Mouse (Mus musculus) forebrain, postnatal 0 days (tissue): ENCODE measurements around the gene Lhpp. TPM values are rescaled to one million over a fixed set of nuclear protein-coding genes. Genes with fewer than 3 reads are reported as not detected.

Experiments
- ATAC-seq: fragments of 200-750 bp; cut with Nextera tagmentation; 2 replicates; pipeline ENCODE4 v1.8.0; 2017; ENCODE audit warnings: mild to moderate bottlenecking, moderate library complexity
- DNase-seq: peaks from one replicate; pipeline ENCODE4 v3.0.0-alpha.2; 2015
- H3K27ac ChIP-seq: fragments of 300-500 bp; sonication (generic); 2 replicates; pipeline ENCODE4 v1.5.1; 2014; ENCODE audit warnings: low read depth, mild to moderate bottlenecking, antibody characterized with exemption, low read length, moderate library complexity, mixed read lengths
- H3K27me3 ChIP-seq: fragments of 300-500 bp; sonication (generic); 2 replicates; pipeline ENCODE4 v1.6.1; 2014; ENCODE audit warnings: mild to moderate bottlenecking, low read length, mixed read lengths; ENCODE audit not compliant: insufficient read depth
- H3K36me3 ChIP-seq: fragments of 300-500 bp; sonication (generic); 2 replicates; pipeline ENCODE4 v1.6.1; 2014; ENCODE audit warnings: mild to moderate bottlenecking, moderate library complexity; ENCODE audit not compliant: insufficient read depth
- H3K4me1 ChIP-seq: fragments of 300-500 bp; sonication (generic); 2 replicates; pipeline ENCODE4 v1.6.1; 2014; ENCODE audit warnings: antibody characterized with exemption; ENCODE audit not compliant: insufficient read depth
- H3K4me2 ChIP-seq: fragments of 300-500 bp; sonication (generic); 2 replicates; pipeline ENCODE4 v1.6.1; 2014; ENCODE audit warnings: low read depth, mild to moderate bottlenecking, moderate library complexity
- H3K4me3 ChIP-seq: fragments of 300-500 bp; sonication (generic); 2 replicates; pipeline ENCODE4 v1.5.1; 2014; ENCODE audit warnings: low read depth, low read length, mixed read lengths
- H3K9ac ChIP-seq: fragments of 300-500 bp; sonication (generic); 2 replicates; pipeline ENCODE4 v1.6.1; 2014; ENCODE audit warnings: mild to moderate bottlenecking
- H3K9me3 ChIP-seq: fragments of 300-500 bp; sonication (generic); 2 replicates; pipeline ENCODE4 v1.6.1; 2016; ENCODE audit warnings: low read length
- CTCF ChIP-seq: sonication (generic); IDR thresholded peaks from 2 replicates; pipeline ENCODE4 v1.5.1; 2016; ENCODE audit warnings: antibody characterized with exemption, control low read depth, low read depth
- WGBS: fragments of 180-500 bp; shearing (Covaris S2); extraction: QIAGEN DNeasy Blood & Tissue Kit; methylation state at CpG from one replicate; pipeline ENCODE4 v1.1.7; 2014; 5-methylcytosine and 5-hydroxymethylcytosine counted together
- polyA plus RNA-seq: library from polyadenylated mRNA; unstranded; fragments of >200 nt; fragmentation: Nextera tagmentation; extraction: Ambion mirVana; gene quantifications from 2 replicates; pipeline ENCODE4 v1.2.1, GENCODE M21; 2015
- total RNA-seq: library from RNA; depleted of rRNA; stranded (reverse); fragments of >200 nt; gene quantifications from 2 replicates; pipeline ENCODE4 v1.2.3, GENCODE M21; 2014

Lhpp gene
- total and polyA plus RNA-seq, 2 experiments from 2014 or later, result 40.7 to 53.8 TPM

GRCm38 (mm10) chr7:132574646-132575045 lies 35.8 kb upstream of the Lhpp start:
- 92% methylated on average over 5 of the region's 5 CpGs for WGBS
- no peak overlapping the region for H3K4me3 ChIP-seq
- H3K27me3 ChIP-seq, result peaks cover 4% of the 10 kb centered on the region; the same call in 1 of the 2 replicates
- H3K9ac ChIP-seq, result no peak overlapping the region
- no peak for TF ChIP-seq CTCF
- no peaks in the 10 kb centered on the region for H3K9me3 ChIP-seq
- no peak overlapping the region for H3K4me2 ChIP-seq
- no peak overlapping the region for H3K27ac ChIP-seq
- ATAC-seq (no peak), DNase-seq (no peak)
- H3K4me1 ChIP-seq, result peaks cover 5% of the 10 kb centered on the region; the same call in 1 of the 2 replicates
- no peaks in the 10 kb centered on the region for H3K36me3 ChIP-seq

DNA sequence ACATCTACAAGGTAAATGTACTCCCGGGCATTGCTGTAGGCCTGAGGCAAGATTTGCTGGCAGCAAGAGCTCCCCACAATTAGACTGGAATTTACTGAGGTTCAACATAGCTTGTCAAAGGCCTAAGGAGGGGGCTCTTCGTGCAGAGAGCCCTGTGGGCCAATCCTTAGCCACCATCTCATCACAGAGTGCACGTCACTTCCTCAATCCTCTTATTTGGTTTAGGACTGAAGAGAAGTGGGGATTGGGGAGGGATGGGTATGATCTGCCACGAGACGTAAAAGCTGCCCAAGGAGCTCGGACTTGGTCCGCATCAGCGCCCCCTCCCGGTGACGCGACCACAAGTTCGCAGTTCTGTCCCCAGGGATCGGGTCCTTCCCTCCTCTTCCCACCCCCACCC lies 34.8 kb upstream of the Lhpp start:
- peaks cover 5% of the 10 kb centered on the region; the same call in 1 of the 2 replicates for H3K4me1 ChIP-seq
- H3K4me2 ChIP-seq, result peak overlapping the region; percentile 70
- ATAC-seq (peak; percentile 95), DNase-seq (peak; percentile 87)
- no peaks in the 10 kb centered on the region for H3K9me3 ChIP-seq
- 3% methylated on average over 13 of the region's 13 CpGs for WGBS
- peak overlapping the region; percentile 67 for H3K4me3 ChIP-seq
- peaks cover 4% of the 10 kb centered on the region; the same call in 1 of the 2 replicates for H3K27me3 ChIP-seq
- H3K9ac ChIP-seq, result peak overlapping the region; percentile 65
- TF ChIP-seq CTCF, result peak; percentile 58
- H3K36me3 ChIP-seq, result no peaks in the 10 kb centered on the region
- H3K27ac ChIP-seq, result peak overlapping the region; percentile 87

DNA sequence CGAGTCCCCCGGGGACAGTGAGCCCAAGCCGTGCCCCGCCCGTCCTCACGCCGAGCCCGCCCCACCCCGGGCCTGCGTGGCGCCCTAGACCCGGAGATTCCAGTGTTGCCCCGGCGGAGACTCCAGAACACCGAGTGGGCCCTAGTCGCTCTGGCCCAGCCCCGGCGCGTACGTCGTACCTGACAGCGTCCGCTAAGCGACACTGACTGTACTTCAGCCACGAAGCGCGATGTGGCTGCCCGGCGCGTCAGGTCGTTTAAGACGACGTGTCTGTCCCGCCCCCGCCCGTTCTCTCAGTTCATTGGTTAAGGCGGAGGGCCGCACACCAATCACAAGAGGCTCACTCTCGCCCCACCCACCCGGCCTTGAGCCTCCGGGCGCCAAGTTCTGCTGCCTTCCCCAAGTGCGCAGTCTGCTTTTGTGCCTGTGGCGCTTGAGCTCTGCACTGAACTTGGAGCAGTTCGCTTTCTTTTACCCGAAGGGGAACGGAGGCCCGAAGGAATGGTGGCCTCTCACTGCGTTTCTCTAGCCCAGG lies 34.3 kb upstream of the Lhpp start, which contains the start of gene Oat:
Gene Oat (minus strand): TSS at position 283 of the 535 bp plus-strand sequence.
- Histone ChIP-seq H3K4me2 (peak within 1 kb of the TSS; percentile 70), H3K9me3 (no peaks in the 10 kb centered on the region), H3K9ac (peak within 1 kb of the TSS; percentile 65), H3K27me3 (peaks cover 4% of the 10 kb centered on the region; the same call in 1 of the 2 replicates), H3K27ac (peak within 1 kb of the TSS; percentile 87), H3K36me3 (no peaks in the 10 kb centered on the region), H3K4me3 (peak within 1 kb of the TSS; percentile 67), H3K4me1 (peaks cover 5% of the 10 kb centered on the region; the same call in 1 of the 2 replicates)
- peak; percentile 96 for ATAC-seq
- WGBS, result 2% methylated on average over 49 of the region's 49 CpGs
- TF ChIP-seq CTCF, result peak; percentile 20; the same call in 1 of the 2 replicates
- DNase-seq, result peak; percentile 96

GRCm38 (mm10) chr7:132576891-132577290 lies 33.5 kb upstream of the Lhpp start:
- peaks cover 4% of the 10 kb centered on the region; the same call in 1 of the 2 replicates for H3K27me3 ChIP-seq
- H3K36me3 ChIP-seq, result no peaks in the 10 kb centered on the region
- WGBS, result 60% methylated on average over 4 of the region's 4 CpGs
- no peak overlapping the region for H3K27ac ChIP-seq
- peaks cover 5% of the 10 kb centered on the region; the same call in 1 of the 2 replicates for H3K4me1 ChIP-seq
- H3K4me2 ChIP-seq, result no peak overlapping the region
- no peak for ATAC-seq
- no peak overlapping the region for H3K4me3 ChIP-seq
- no peaks in the 10 kb centered on the region for H3K9me3 ChIP-seq
- no peak for TF ChIP-seq CTCF
- no peak for DNase-seq
- no peak overlapping the region for H3K9ac ChIP-seq

DNA sequence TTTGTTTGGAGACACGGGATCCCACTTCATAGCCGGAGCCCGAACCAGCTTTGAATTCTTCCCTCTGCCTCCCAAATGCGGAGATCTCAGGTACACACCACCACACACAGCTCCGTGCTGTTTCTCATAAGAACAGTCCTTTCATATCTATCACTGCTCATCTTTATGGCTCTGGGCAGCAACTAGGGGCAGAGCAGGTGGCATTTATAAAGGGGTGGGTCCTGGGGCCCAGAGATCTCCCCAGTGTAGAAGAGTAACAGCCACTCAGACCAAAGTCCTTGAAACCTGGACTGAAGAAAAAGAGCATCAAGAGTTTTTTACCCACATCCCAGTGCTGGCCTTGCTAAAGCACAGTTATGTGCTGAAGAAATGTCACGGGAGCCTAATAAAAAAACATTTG lies 29.9 kb upstream of the Lhpp start:
- Histone ChIP-seq H3K4me1 (peaks cover under 1% of the 10 kb centered on the region; the same call in 1 of the 2 replicates), H3K9ac (no peak overlapping the region), H3K27me3 (peaks cover 4% of the 10 kb centered on the region; the same call in 1 of the 2 replicates), H3K4me2 (no peak overlapping the region), H3K4me3 (no peak overlapping the region), H3K27ac (no peak overlapping the region), H3K36me3 (no peaks in the 10 kb centered on the region), H3K9me3 (no peaks in the 10 kb centered on the region)
- TF ChIP-seq CTCF, result no peak
- DNase-seq, result no peak
- ATAC-seq, result no peak
- WGBS, result 83% methylated on average over 6 of the region's 6 CpGs

DNA sequence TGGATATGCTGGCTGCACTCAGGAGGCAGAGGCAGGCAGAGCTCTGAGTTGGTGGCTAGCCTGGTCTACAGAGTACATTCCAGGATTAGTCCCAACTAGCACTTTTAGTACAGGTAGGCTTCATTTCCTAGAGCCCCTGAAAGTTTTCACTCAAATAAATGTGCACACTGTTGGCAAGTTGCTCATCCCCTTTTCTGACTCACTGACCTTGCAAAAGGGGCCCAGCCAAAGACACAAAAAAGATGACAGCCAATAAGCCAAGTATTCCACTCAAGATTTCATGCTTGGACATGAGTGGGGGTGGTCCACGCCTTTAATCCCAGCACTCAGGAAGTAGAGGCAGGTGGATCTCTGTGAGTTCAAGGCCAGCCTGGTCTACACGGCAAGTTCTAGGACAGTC lies 29.0 kb upstream of the Lhpp start:
- 92% methylated on average over 2 of the region's 2 CpGs for WGBS
- H3K36me3 ChIP-seq, result no peaks in the 10 kb centered on the region
- TF ChIP-seq CTCF, result no peak
- no peaks in the 10 kb centered on the region for H3K9me3 ChIP-seq
- H3K4me2 ChIP-seq, result no peak overlapping the region
- H3K4me3 ChIP-seq, result no peak overlapping the region
- no peaks in the 10 kb centered on the region for H3K4me1 ChIP-seq
- ATAC-seq (no peak), DNase-seq (no peak)
- H3K27ac ChIP-seq, result no peak overlapping the region
- peaks cover 4% of the 10 kb centered on the region; the same call in 1 of the 2 replicates for H3K27me3 ChIP-seq
- no peak overlapping the region for H3K9ac ChIP-seq

- H3K4me1 ChIP-seq, result no peaks in the 10 kb centered on the region
- no peak overlapping the region for H3K4me3 ChIP-seq
- H3K36me3 ChIP-seq, result no peaks in the 10 kb centered on the region
- no peaks in the 10 kb centered on the region for H3K27me3 ChIP-seq
- no peaks in the 10 kb centered on the region for H3K9me3 ChIP-seq
- H3K4me2 ChIP-seq, result no peak overlapping the region
- H3K9ac ChIP-seq, result no peak overlapping the region
- ATAC-seq (no peak), DNase-seq (no peak)
- TF ChIP-seq CTCF, result no peak
- WGBS, result 56% methylated on average over 3 of the region's 3 CpGs
- no peak overlapping the region for H3K27ac ChIP-seq
Observed at GRCm38 (mm10) chr7:132585695-132586491, 24.5 kb upstream of the Lhpp start.
